Mouse (Mus musculus) MEL (cell line): ENCODE results near the gene Mif.

Experiments
- BHLHE40 ChIP-seq: IDR thresholded peaks from 2 replicates; pipeline ENCODE4 v1.6.1; 2012; ENCODE audit warnings: low read depth, mild to moderate bottlenecking, inconsistent platforms, low read length, improper control_type of control experiment, borderline replicate concordance
- CTCF ChIP-seq, 3 experiments: IDR thresholded peaks in 2 of 3; conservative IDR thresholded peaks in 1 of 3; 2 replicates each; pipeline ENCODE4 v1.5.1; 2011 to 2012; ENCODE audit warnings: low read length in 3 of 3, low read depth in 2 of 3, mild to moderate bottlenecking in 2 of 3, improper control_type of control experiment in 1 of 3, inconsistent platforms in 1 of 3, mixed read lengths in 1 of 3, moderate library complexity in 1 of 3; ENCODE audit not compliant: control insufficient read depth in 1 of 3, insufficient read depth in 1 of 3, poor library complexity in 1 of 3, severe bottlenecking in 1 of 3
- E2F4 ChIP-seq: IDR thresholded peaks from 2 replicates; pipeline ENCODE4 v1.6.1; 2011; ENCODE audit warnings: low read depth, low read length, improper control_type of control experiment, borderline replicate concordance
- JUND ChIP-seq: IDR thresholded peaks from 2 replicates; pipeline ENCODE4 v1.6.1; 2011; ENCODE audit warnings: low read depth, mild to moderate bottlenecking, improper control_type of control experiment, low read length
- MXI1 ChIP-seq: IDR thresholded peaks from 2 replicates; pipeline ENCODE4 v1.6.1; 2011; ENCODE audit warnings: mild to moderate bottlenecking, low read depth, low read length, improper control_type of control experiment
- POLR2A ChIP-seq, 2 experiments: IDR thresholded peaks; 2 replicates each; pipeline ENCODE4 v1.6.1; 2011 to 2012; ENCODE audit warnings: low read length in 2 of 2, mild to moderate bottlenecking in 2 of 2, control low read depth in 1 of 2, improper control_type of control experiment in 1 of 2, low read depth in 1 of 2, moderate library complexity in 1 of 2; ENCODE audit not compliant: control insufficient read depth in 1 of 2, insufficient read depth in 1 of 2, poor library complexity in 1 of 2
- POLR2AphosphoS5 ChIP-seq: IDR thresholded peaks from 2 replicates; pipeline ENCODE4 v1.6.1; 2012; ENCODE audit warnings: low read depth, borderline replicate concordance, mild to moderate bottlenecking, inconsistent platforms, low read length, moderate library complexity, mixed read lengths
- RAD21 ChIP-seq: IDR thresholded peaks from 2 replicates; pipeline ENCODE4 v1.6.1; 2011; ENCODE audit warnings: mild to moderate bottlenecking, low read depth, low read length, improper control_type of control experiment
- RCOR1 ChIP-seq: IDR thresholded peaks from 2 replicates; pipeline ENCODE4 v1.6.1; 2012; ENCODE audit warnings: low read depth, mild to moderate bottlenecking, inconsistent platforms, low read length, improper control_type of control experiment
- TCF12 ChIP-seq: IDR thresholded peaks from 2 replicates; pipeline ENCODE4 v1.6.1; 2014; ENCODE audit warnings: low read depth, mild to moderate bottlenecking, inconsistent platforms, low read length, improper control_type of control experiment, moderate library complexity

- TF ChIP-seq JUND (no peak), POLR2A (IDR thresholded peaks at IDR 0.05; ENCODE audit: control insufficient read depth in 1 of 2, insufficient read depth in 1 of 2, low read depth in 1 of 2, low read length in 2 of 2, poor library complexity in 1 of 2) (no peak), BHLHE40 (no peak), RAD21 (peak; percentile 90), POLR2AphosphoS5 (no peak), MXI1 (no peak), CTCF (IDR thresholded peaks at IDR 0.05 in 2 of 3, conservative IDR thresholded peaks at IDR 0.05 in 1 of 3; ENCODE audit: control insufficient read depth in 1 of 3, insufficient read depth in 1 of 3, low read depth in 2 of 3, low read length in 3 of 3, poor library complexity in 1 of 3, severe bottlenecking in 1 of 3) (peak; percentile 71 to 84 (median 72)), E2F4 (no peak), RCOR1 (0 out of 2 replicates have a peak, but pooled peaks have one; percentile 50), TCF12 (no peak)
These were observed 6.6 kb downstream of the Mif start for GRCm38 (mm10) chr10:75853452-75853851.
